Mouse (Mus musculus): ENCODE results near the gene Sema6b.

GRCm38 (mm10) chr17:56102927-56103326 lies 37.2 kb downstream of the Sema6b start:
- no peak for TF ChIP-seq CTCF (IDR thresholded peaks at IDR 0.05; ENCODE audit: borderline replicate concordance, insufficient read depth, low read length)
- no peak for TF ChIP-seq POLR2A (IDR thresholded peaks at IDR 0.05; ENCODE audit: low read depth, low read length)
